Mouse (Mus musculus) heart, embryonic 11.5 days (tissue): ENCODE data around the gene Nt5c3b. TPM values are rescaled to one million over a fixed set of nuclear protein-coding genes. Genes with fewer than 3 reads are reported as not detected.

ENCODE experiments used
- ATAC-seq: fragments of 200-750 bp; cut with Nextera tagmentation; replicated peaks from 2 replicates; pipeline ENCODE4 v1.8.0; 2017; ENCODE audit warnings: moderate library complexity; ENCODE audit not compliant: insufficient number of reproducible peaks, low FRiP score, low TSS enrichment
- H3K27ac ChIP-seq: fragments of 300-500 bp; sonication (generic); 2 replicates; pipeline ENCODE4 v1.5.1; 2014; ENCODE audit warnings: mild to moderate bottlenecking, low read depth, low read length
- H3K27me3 ChIP-seq: fragments of 300-500 bp; sonication (generic); 2 replicates; pipeline ENCODE4 v1.6.1; 2014; ENCODE audit warnings: mild to moderate bottlenecking, low read length, mixed read lengths; ENCODE audit not compliant: control insufficient read depth, insufficient read depth
- H3K36me3 ChIP-seq: fragments of 300-500 bp; sonication (generic); 2 replicates; pipeline ENCODE4 v1.6.1; 2014; ENCODE audit warnings: mild to moderate bottlenecking, low read length, moderate library complexity, mixed read lengths; ENCODE audit not compliant: control insufficient read depth, insufficient read depth
- H3K4me1 ChIP-seq: fragments of 300-500 bp; sonication (generic); 2 replicates; pipeline ENCODE4 v1.6.1; 2014; ENCODE audit warnings: low read length; ENCODE audit not compliant: control insufficient read depth, insufficient read depth
- H3K4me2 ChIP-seq: fragments of 300-500 bp; sonication (generic); 2 replicates; pipeline ENCODE4 v1.6.1; 2014; ENCODE audit warnings: mild to moderate bottlenecking, moderate library complexity
- H3K4me3 ChIP-seq: fragments of 300-500 bp; sonication (generic); 2 replicates; pipeline ENCODE4 v1.5.1; 2014; ENCODE audit warnings: low read depth, low read length
- H3K9ac ChIP-seq: fragments of 300-500 bp; sonication (generic); 2 replicates; pipeline ENCODE4 v1.6.1; 2014; ENCODE audit warnings: mild to moderate bottlenecking, low read depth, low read length, moderate library complexity
- H3K9me3 ChIP-seq: fragments of 300-500 bp; sonication (generic); replicated peaks from 2 replicates; pipeline ENCODE4 v1.6.1; 2016; ENCODE audit warnings: low read length; ENCODE audit not compliant: control insufficient read depth
- WGBS: fragments of 180-500 bp; shearing (Covaris S2); extraction: QIAGEN DNeasy Blood & Tissue Kit; methylation state at CpG from one replicate; pipeline ENCODE4 v1.1.7; 2014; ENCODE audit not compliant: insufficient replicate concordance; 5-methylcytosine and 5-hydroxymethylcytosine counted together
- polyA plus RNA-seq: library from polyadenylated mRNA; unstranded; fragments of >200 nt; fragmentation: Nextera tagmentation; extraction: Ambion mirVana; gene quantifications from 2 replicates; pipeline ENCODE4 v1.2.1, GENCODE M21; 2014

The Nt5c3b gene
- polyA plus RNA-seq, 1 experiment from 2014 or later = 98.8 TPM

DNA sequence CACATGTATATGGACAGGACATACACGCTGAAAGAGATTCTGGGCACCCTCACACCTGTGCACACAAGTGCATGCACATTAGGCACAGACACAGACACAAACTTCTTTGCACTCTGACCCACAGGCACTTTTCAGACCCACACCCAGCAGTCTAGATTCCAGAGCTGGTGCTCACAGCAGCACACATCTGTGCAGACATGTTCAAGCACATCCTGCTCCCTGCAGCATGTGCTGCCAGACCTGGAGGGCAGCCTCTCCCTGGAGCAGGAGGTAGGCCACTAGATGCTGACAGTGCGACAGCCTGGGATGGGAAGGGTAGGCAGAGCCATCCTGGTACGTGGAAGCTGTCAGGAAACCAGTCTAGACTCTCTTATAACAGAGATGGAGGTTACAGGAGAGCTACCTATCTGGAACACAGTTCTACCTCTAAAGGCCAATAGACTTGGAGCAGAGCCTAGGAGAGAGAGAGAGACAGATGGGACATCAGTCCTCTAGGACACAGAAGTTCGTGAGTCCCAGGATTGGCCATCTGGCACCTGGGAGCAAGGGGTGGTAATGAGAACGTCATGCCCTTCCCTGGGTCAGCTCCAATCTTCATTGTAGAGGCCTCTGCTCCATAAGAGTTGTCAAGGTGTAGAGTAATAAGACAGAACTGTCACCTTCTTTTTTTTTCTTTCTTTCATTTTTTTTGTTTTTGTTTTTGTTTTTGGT, 34.5 kb downstream of the Nt5c3b start:
- H3K4me2 ChIP-seq = no peak overlapping the region
- H3K9ac ChIP-seq = no peak overlapping the region
- no peaks in the 10 kb centered on the region for H3K27me3 ChIP-seq
- H3K9me3 ChIP-seq = no peaks in the 10 kb centered on the region
- no peak overlapping the region for H3K4me3 ChIP-seq
- H3K4me1 ChIP-seq = peaks cover 29% of the 10 kb centered on the region
- ATAC-seq = no peak
- no peak overlapping the region for H3K27ac ChIP-seq
- WGBS = 84% methylated on average over 5 of the region's 5 CpGs
- peaks cover 11% of the 10 kb centered on the region for H3K36me3 ChIP-seq

GRCm38 (mm10) chr11:100406273-100406672, 35.3 kb downstream of the Nt5c3b start:
- Histone ChIP-seq H3K27ac (no peak overlapping the region), H3K36me3 (peaks cover 11% of the 10 kb centered on the region), H3K9me3 (no peaks in the 10 kb centered on the region), H3K4me3 (no peak overlapping the region), H3K27me3 (no peaks in the 10 kb centered on the region), H3K4me1 (peaks cover 32% of the 10 kb centered on the region), H3K9ac (no peak overlapping the region), H3K4me2 (no peak overlapping the region)
- no peak for ATAC-seq
- 83% methylated on average over 8 of the region's 8 CpGs for WGBS

- Histone ChIP-seq H3K4me1 (peaks cover 38% of the 10 kb centered on the region), H3K27ac (peak overlapping the region; percentile 95)
- ATAC-seq = no peak
Observed at GRCm38 (mm10) chr11:100404456-100405074, 37.0 kb downstream of the Nt5c3b start.

GRCm38 (mm10) chr11:100403445-100404134, 38.0 kb downstream of the Nt5c3b start:
- H3K9ac ChIP-seq = no peak overlapping the region
- no peaks in the 10 kb centered on the region for H3K27me3 ChIP-seq
- H3K27ac ChIP-seq = peak overlapping the region; percentile 95

More at GRCm38 (mm10) chr11:100404456-100405074, 37.0 kb downstream of the Nt5c3b start:
- Histone ChIP-seq H3K9me3 (no peaks in the 10 kb centered on the region), H3K4me2 (no peak overlapping the region), H3K9ac (no peak overlapping the region), H3K36me3 (peaks cover 8% of the 10 kb centered on the region), H3K4me3 (no peak overlapping the region), H3K27me3 (no peaks in the 10 kb centered on the region)
- 86% methylated on average over 3 of the region's 3 CpGs for WGBS

GRCm38 (mm10) chr11:100402682-100403081, 38.9 kb downstream of the Nt5c3b start:
- H3K4me2 ChIP-seq = peak overlapping the region; percentile 57
- 0 out of 2 replicates have a peak overlapping the region, but pooled peaks have one; percentile 8 for H3K4me3 ChIP-seq
- no peaks in the 10 kb centered on the region for H3K9me3 ChIP-seq
- peak overlapping the region; percentile 44; the same call in 1 of the 2 replicates for H3K9ac ChIP-seq
- 29% methylated on average over 2 of the region's 2 CpGs for WGBS
- no peak for ATAC-seq
- H3K27ac ChIP-seq = peak overlapping the region; percentile 95
- no peaks in the 10 kb centered on the region for H3K36me3 ChIP-seq
- no peaks in the 10 kb centered on the region for H3K27me3 ChIP-seq
- peaks cover 38% of the 10 kb centered on the region for H3K4me1 ChIP-seq

More at GRCm38 (mm10) chr11:100403445-100404134, 38.0 kb downstream of the Nt5c3b start:
- no peaks in the 10 kb centered on the region; the same call in 1 of the 2 replicates for H3K36me3 ChIP-seq
- ATAC-seq = no peak
- H3K4me2 ChIP-seq = peak overlapping the region; percentile 57
- WGBS = 23% methylated on average over 10 of the region's 10 CpGs
- H3K9me3 ChIP-seq = no peaks in the 10 kb centered on the region
- H3K4me1 ChIP-seq = peaks cover 38% of the 10 kb centered on the region
- no peak overlapping the region for H3K4me3 ChIP-seq

DNA sequence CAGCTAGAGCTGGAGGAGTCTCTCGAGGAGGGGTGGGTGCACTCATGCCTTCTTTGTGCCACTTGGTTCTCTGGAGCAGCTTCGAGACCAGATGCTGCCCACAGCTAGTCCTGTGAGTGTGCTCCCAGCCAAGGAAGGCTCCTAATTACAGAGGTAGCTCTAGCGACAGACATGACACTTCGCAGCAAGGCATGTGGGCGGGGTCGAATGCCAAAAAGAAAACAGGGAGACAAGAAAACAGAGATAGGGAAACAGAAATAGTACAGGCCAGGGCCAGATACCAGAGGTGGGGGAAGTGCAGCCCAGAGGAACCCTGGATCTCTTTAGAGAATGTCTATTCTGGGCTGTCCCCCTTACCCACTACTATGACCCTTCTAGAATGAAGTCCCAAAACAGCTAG, 39.4 kb downstream of the Nt5c3b start:
- H3K27me3 ChIP-seq = no peaks in the 10 kb centered on the region
- peak overlapping the region; percentile 57 for H3K4me2 ChIP-seq
- 0 out of 2 replicates have a peak, but pooled peaks have one; percentile 16 for ATAC-seq
- H3K27ac ChIP-seq = peak overlapping the region; percentile 95
- no peaks in the 10 kb centered on the region for H3K36me3 ChIP-seq
- peak overlapping the region; percentile 64; the same call in 1 of the 2 replicates for H3K9ac ChIP-seq
- 1% methylated on average over 6 of the region's 6 CpGs for WGBS
- H3K4me1 ChIP-seq = peaks cover 38% of the 10 kb centered on the region
- no peaks in the 10 kb centered on the region for H3K9me3 ChIP-seq
- peak overlapping the region; percentile 8; the same call in 1 of the 2 replicates for H3K4me3 ChIP-seq

GRCm38 (mm10) chr11:100400842-100401241, 40.8 kb downstream of the Nt5c3b start:
- Histone ChIP-seq H3K4me1 (peaks cover 42% of the 10 kb centered on the region), H3K27me3 (no peaks in the 10 kb centered on the region), H3K4me2 (no peak overlapping the region), H3K36me3 (no peaks in the 10 kb centered on the region), H3K9ac (no peak overlapping the region), H3K27ac (peak overlapping the region; percentile 95), H3K4me3 (no peak overlapping the region), H3K9me3 (no peaks in the 10 kb centered on the region)
- 47% methylated on average over 6 of the region's 6 CpGs for WGBS
- no peak for ATAC-seq

DNA sequence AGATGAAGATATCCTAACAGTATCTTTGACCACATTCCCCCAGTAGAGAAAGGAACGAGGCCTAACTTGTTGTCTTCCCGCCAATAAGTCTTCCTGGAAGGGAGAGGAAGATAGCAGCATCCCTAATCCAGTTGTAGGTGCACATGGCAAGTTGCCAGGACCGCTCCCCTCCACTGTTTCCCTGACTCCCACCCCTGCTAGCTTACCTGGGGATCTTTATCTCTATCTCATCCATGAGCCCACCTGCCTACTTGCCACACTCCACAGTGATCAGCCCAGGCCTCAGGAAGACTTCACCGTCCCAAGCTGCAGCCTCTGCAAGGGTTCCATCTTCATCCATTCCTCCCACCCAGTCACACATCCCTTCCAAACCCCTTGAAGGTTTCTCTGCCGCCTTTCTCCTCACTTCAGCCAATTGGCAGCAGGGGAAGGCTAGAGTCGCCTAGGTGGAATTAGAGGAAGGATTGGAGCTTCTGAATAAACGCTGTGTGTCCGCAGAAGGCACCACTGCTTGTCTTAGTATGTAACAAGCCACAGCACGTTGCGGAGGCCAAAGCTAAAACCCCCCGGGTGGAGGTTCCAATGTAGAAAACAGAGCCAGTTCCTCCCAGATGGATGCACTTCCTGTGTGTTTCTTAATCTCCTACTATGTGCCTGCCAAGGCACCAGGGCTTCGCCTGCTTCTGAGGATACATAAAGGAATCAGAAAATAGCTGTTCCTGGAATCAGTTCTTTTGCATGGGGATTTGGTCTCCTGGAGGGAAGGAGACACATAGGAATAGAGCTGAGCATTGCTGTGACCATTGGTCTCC, 41.7 kb downstream of the Nt5c3b start:
- H3K4me1 ChIP-seq = peaks cover 52% of the 10 kb centered on the region

More for the DNA sequence above, 41.7 kb downstream of the Nt5c3b start:
- Histone ChIP-seq H3K9ac (no peak overlapping the region), H3K4me2 (no peak overlapping the region), H3K9me3 (no peaks in the 10 kb centered on the region), H3K4me3 (no peak overlapping the region), H3K36me3 (no peaks in the 10 kb centered on the region), H3K27me3 (no peaks in the 10 kb centered on the region), H3K27ac (peak overlapping the region; percentile 95)
- 81% methylated on average over 12 of the region's 12 CpGs for WGBS
- ATAC-seq = no peak
